Mouse (Mus musculus) CH12.LX (cell line): ENCODE measurements at regions not wholly inside any gene's neighbourhood (a gene's known extent, or its start where the extent isn't known, plus 50 kb on each side); places are given as distances from the start of the nearest gene placed in this dataset.

Experiments used
- DNase-seq: peaks from one replicate; pipeline ENCODE4 v3.0.0-alpha.2; 2013; ENCODE audit errors: extremely low read depth
- H3K27ac ChIP-seq: 2 replicates; pipeline ENCODE4 v1.5.1; 2012; ENCODE audit warnings: low read depth, mild to moderate bottlenecking, control low read depth, moderate library complexity; ENCODE audit not compliant: insufficient read depth
- H3K27me3 ChIP-seq: replicated peaks from 2 replicates; pipeline ENCODE3; 2012; ENCODE audit warnings: inconsistent platforms
- H3K36me3 ChIP-seq, 2 experiments: replicated peaks in 1 of 2; 2 replicates each; pipeline versions ENCODE3 to v1.6.1; 2012; ENCODE audit warnings: inconsistent platforms in 1 of 2, low read length in 1 of 2, mild to moderate bottlenecking in 1 of 2, mixed read lengths in 1 of 2, moderate library complexity in 1 of 2; ENCODE audit not compliant: control insufficient read depth in 1 of 2, insufficient read depth in 1 of 2
- H3K4me1 ChIP-seq, 2 experiments: 2 replicates each; pipeline ENCODE4 v1.6.1; 2012; ENCODE audit warnings: inconsistent platforms in 1 of 2, moderate library complexity in 1 of 2; ENCODE audit not compliant: insufficient read depth in 2 of 2, control insufficient read depth in 1 of 2
- H3K4me2 ChIP-seq: 2 replicates; pipeline ENCODE4 v1.6.1; 2012; ENCODE audit warnings: low read depth, mild to moderate bottlenecking, control low read depth; ENCODE audit not compliant: poor library complexity, insufficient read depth, severe bottlenecking
- H3K4me3 ChIP-seq, 3 experiments: fragments of 150-350 bp in 1 of 3; sonication (generic) in 1 of 3; replicated peaks in 1 of 3; 2 replicates each; pipeline versions ENCODE3 to v1.5.1; 2011 to 2012; ENCODE audit warnings: low read depth in 2 of 3, low read length in 2 of 3, mild to moderate bottlenecking in 2 of 3, moderate library complexity in 2 of 3, control low read depth in 1 of 3, improper control_type of control experiment in 1 of 3, inconsistent platforms in 1 of 3, mixed read lengths in 1 of 3; ENCODE audit not compliant: poor library complexity in 1 of 3
- H3K79me2 ChIP-seq: replicated peaks from 2 replicates; pipeline ENCODE4 v1.6.1; 2012; ENCODE audit warnings: mild to moderate bottlenecking, moderate library complexity; ENCODE audit not compliant: control insufficient read depth, poor library complexity, insufficient read depth, severe bottlenecking; ENCODE audit errors: extremely low read depth
- H3K9ac ChIP-seq: 2 replicates; pipeline ENCODE4 v1.6.1; 2012; ENCODE audit warnings: low read depth, mild to moderate bottlenecking, control low read depth, moderate library complexity; ENCODE audit not compliant: insufficient read depth
- H3K9me3 ChIP-seq: replicated peaks from 2 replicates; pipeline ENCODE3; 2012; ENCODE audit warnings: low read length, inconsistent platforms, mixed read lengths
- BHLHE40 ChIP-seq: IDR thresholded peaks from 2 replicates; pipeline ENCODE4 v1.6.1; 2011; ENCODE audit warnings: mild to moderate bottlenecking, low read depth, low read length, improper control_type of control experiment
- E2F4 ChIP-seq: IDR thresholded peaks from 2 replicates; pipeline ENCODE4 v1.6.1; 2011; ENCODE audit warnings: low read depth, low read length, improper control_type of control experiment; ENCODE audit not compliant: insufficient replicate concordance
- ELF1 ChIP-seq: IDR thresholded peaks from 2 replicates; pipeline ENCODE4 v1.6.1; 2014; ENCODE audit warnings: low read depth, mild to moderate bottlenecking, inconsistent platforms, low read length, improper control_type of control experiment
- EP300 ChIP-seq: IDR thresholded peaks from 2 replicates; pipeline ENCODE4 v1.6.1; 2011; ENCODE audit warnings: low read length, improper control_type of control experiment
- ETS1 ChIP-seq: conservative IDR thresholded peaks from 2 replicates; pipeline ENCODE4 v1.6.1; 2012; ENCODE audit warnings: low read depth, mild to moderate bottlenecking, inconsistent platforms, low read length, improper control_type of control experiment, moderate library complexity
- HCFC1 ChIP-seq: IDR thresholded peaks from 2 replicates; pipeline ENCODE4 v1.6.1; 2012; ENCODE audit warnings: low read depth, mild to moderate bottlenecking, inconsistent platforms, low read length, improper control_type of control experiment
- JUND ChIP-seq: conservative IDR thresholded peaks from 2 replicates; pipeline ENCODE4 v1.6.1; 2011; ENCODE audit warnings: low read depth, low read length, improper control_type of control experiment
- KAT2A ChIP-seq: IDR thresholded peaks from 2 replicates; pipeline ENCODE4 v1.6.1; 2012; ENCODE audit warnings: low read length, improper control_type of control experiment, inconsistent platforms; ENCODE audit not compliant: insufficient replicate concordance
- MXI1 ChIP-seq: IDR thresholded peaks from 2 replicates; pipeline ENCODE4 v1.6.1; 2011; ENCODE audit warnings: mild to moderate bottlenecking, low read depth, low read length, improper control_type of control experiment
- NELFE ChIP-seq: IDR thresholded peaks from 2 replicates; pipeline ENCODE4 v1.6.1; 2011; ENCODE audit warnings: low read depth, low read length, improper control_type of control experiment
- NRF1 ChIP-seq: IDR thresholded peaks from 2 replicates; pipeline ENCODE4 v1.6.1; 2014; ENCODE audit warnings: low read depth, mild to moderate bottlenecking, inconsistent platforms, low read length, improper control_type of control experiment, moderate library complexity
- PAX5 ChIP-seq: IDR thresholded peaks from 2 replicates; pipeline ENCODE4 v1.6.1; 2012; ENCODE audit warnings: low read length, inconsistent platforms, mixed read lengths
- POLR2AphosphoS2 ChIP-seq: IDR thresholded peaks from 2 replicates; pipeline ENCODE4 v1.6.1; 2011; ENCODE audit warnings: low read depth, low read length, improper control_type of control experiment
- RAD21 ChIP-seq: IDR thresholded peaks from 2 replicates; pipeline ENCODE4 v1.6.1; 2011; ENCODE audit warnings: low read depth, mild to moderate bottlenecking, low read length, improper control_type of control experiment, moderate library complexity
- RCOR1 ChIP-seq: conservative IDR thresholded peaks from 2 replicates; pipeline ENCODE4 v1.6.1; 2012; ENCODE audit warnings: low read depth, mild to moderate bottlenecking, inconsistent platforms, low read length, improper control_type of control experiment
- SIN3A ChIP-seq: IDR thresholded peaks from 2 replicates; pipeline ENCODE4 v1.6.1; 2012; ENCODE audit warnings: low read length, improper control_type of control experiment, inconsistent platforms
- SMC3 ChIP-seq: IDR thresholded peaks from 2 replicates; pipeline ENCODE4 v1.6.1; 2011; ENCODE audit warnings: low read depth, low read length, improper control_type of control experiment
- TCF12 ChIP-seq: IDR thresholded peaks from 2 replicates; pipeline ENCODE4 v1.6.1; 2014; ENCODE audit warnings: low read depth, mild to moderate bottlenecking, inconsistent platforms, low read length, improper control_type of control experiment
- USF1 ChIP-seq: IDR thresholded peaks from 2 replicates; pipeline ENCODE4 v1.6.1; 2014; ENCODE audit warnings: low read depth, mild to moderate bottlenecking, inconsistent platforms, low read length, improper control_type of control experiment
- USF2 ChIP-seq: conservative IDR thresholded peaks from 2 replicates; pipeline ENCODE4 v1.6.1; 2011; ENCODE audit warnings: low read depth, low read length, improper control_type of control experiment
- ZNF384 ChIP-seq: IDR thresholded peaks from 2 replicates; pipeline ENCODE4 v1.6.1; 2012; ENCODE audit warnings: low read depth, low read length, improper control_type of control experiment, inconsistent platforms
- dilution Hi-C: fragments of 300-500 bp; cut with MboI; formaldehyde crosslinking; loops from 2 replicates; pipeline ENCODE4 v1.14.3; 2020; ENCODE audit warnings: low sequenced_read_pairs; ENCODE audit not compliant: extremely low pct_unique_long_range_greater_than_20kb, extremely low pct_ligation_motif_present
- in situ Hi-C: fragments of 300-500 bp; cut with MboI; formaldehyde crosslinking; loops from 3 replicates; pipeline ENCODE4 v1.14.3; 2019; ENCODE audit warnings: low sequenced_read_pairs, low pct_ligation_motif_present, low pct_unique_long_range_greater_than_20kb, mixed read lengths

DNA sequence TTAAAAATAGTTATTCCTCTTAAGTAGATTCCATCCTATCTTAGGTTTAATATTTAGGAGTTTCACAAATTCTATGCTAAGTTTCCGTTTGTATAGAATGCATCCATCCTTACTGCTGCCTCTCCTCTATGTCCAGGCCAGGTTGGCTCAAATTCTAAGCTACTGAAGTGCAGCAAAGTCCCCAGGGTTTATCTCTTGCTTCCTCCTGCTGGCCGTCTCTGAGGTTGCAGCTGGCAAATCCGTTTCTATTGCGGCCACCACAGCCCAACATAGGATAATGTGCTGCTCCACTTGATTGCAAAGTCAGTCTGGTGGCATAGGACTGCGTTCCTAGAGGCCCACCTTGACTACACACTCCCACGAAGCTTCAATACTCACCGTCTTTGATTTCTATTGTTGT is 389.7 kb upstream of the Robo2 start:
- no peak overlapping the region for H3K9ac ChIP-seq
- H3K4me3 ChIP-seq: no peak overlapping the region
- dilution Hi-C loops (no loop called here), in situ Hi-C loops (no loop called here)
- no peaks in the 10 kb centered on the region for H3K79me2 ChIP-seq
- TF ChIP-seq ZNF384: no peak
- TF ChIP-seq BHLHE40: no peak
- TF ChIP-seq USF2: no peak
- TF ChIP-seq RAD21: no peak; the same call in 1 of the 2 replicates
- TF ChIP-seq TCF12: no peak
- TF ChIP-seq EP300: no peak
- no peak for TF ChIP-seq KAT2A
- no peak for TF ChIP-seq ETS1
- TF ChIP-seq JUND: no peak
- no peak for TF ChIP-seq POLR2AphosphoS2
- TF ChIP-seq NELFE: no peak
- no peak for TF ChIP-seq HCFC1
- TF ChIP-seq SIN3A: no peak
- no peak for TF ChIP-seq PAX5
- TF ChIP-seq MXI1: no peak
- TF ChIP-seq SMC3: no peak
- no peak for TF ChIP-seq RCOR1
- H3K9me3 ChIP-seq: peaks cover 30% of the 10 kb centered on the region
- H3K36me3 ChIP-seq: no peaks in the 10 kb centered on the region
- no peaks in the 10 kb centered on the region for H3K27me3 ChIP-seq
- H3K4me2 ChIP-seq: no peak overlapping the region
- H3K27ac ChIP-seq: no peak overlapping the region
- DNase-seq: no peak
- no peaks in the 10 kb centered on the region for H3K4me1 ChIP-seq

DNA sequence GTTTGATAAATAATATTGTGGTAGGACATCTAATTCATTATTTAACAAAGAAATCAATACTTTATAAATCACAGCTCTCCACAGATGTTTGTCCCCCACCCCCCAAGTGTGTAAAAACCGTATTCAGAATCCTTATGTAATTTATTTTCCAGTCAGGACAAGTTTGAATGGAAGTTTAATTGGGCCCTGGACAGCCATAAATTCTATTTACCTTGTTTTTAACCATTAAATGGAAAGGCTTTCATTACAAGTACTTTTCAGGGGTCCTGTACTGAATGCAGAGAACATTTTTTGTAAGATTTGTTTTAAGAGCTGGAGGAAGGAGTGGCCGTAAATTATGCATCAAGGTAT is 384.7 kb upstream of the Robo2 start:
- H3K36me3 ChIP-seq: no peaks in the 10 kb centered on the region
- in situ Hi-C loops: no loop called here
- TF ChIP-seq ELF1: no peak
- no peak for TF ChIP-seq PAX5
- no peak for TF ChIP-seq SIN3A
- no peak for TF ChIP-seq NRF1
- no peak for TF ChIP-seq E2F4
- no peak for TF ChIP-seq USF1
- TF ChIP-seq MXI1: no peak
- TF ChIP-seq ETS1: no peak
- no peak for TF ChIP-seq KAT2A
- no peak for TF ChIP-seq TCF12
- TF ChIP-seq RAD21: no peak
- no peak for TF ChIP-seq SMC3
- no peak for TF ChIP-seq JUND

More for the DNA sequence above, 384.7 kb upstream of the Robo2 start:
- Histone ChIP-seq H3K4me3 (no peak overlapping the region), H3K9me3 (peaks cover 43% of the 10 kb centered on the region), H3K27me3 (no peaks in the 10 kb centered on the region), H3K9ac (no peak overlapping the region), H3K4me2 (no peak overlapping the region), H3K27ac (no peak overlapping the region), H3K4me1 (no peaks in the 10 kb centered on the region), H3K79me2 (no peaks in the 10 kb centered on the region)
- dilution Hi-C loops: no loop called here
- DNase-seq: no peak
